Mouse (Mus musculus) ES-E14 (cell line): ENCODE measurements around the gene Srcap.

Experiments
- CHD2 ChIP-seq: IDR thresholded peaks from 2 replicates; pipeline ENCODE4 v1.6.1; 2014; ENCODE audit warnings: mild to moderate bottlenecking, low read depth, low read length, inconsistent platforms
- HCFC1 ChIP-seq: IDR thresholded peaks from 2 replicates; pipeline ENCODE4 v1.6.1; 2012; ENCODE audit warnings: low read length, inconsistent platforms, borderline replicate concordance; ENCODE audit not compliant: insufficient read depth
- MAFK ChIP-seq: IDR thresholded peaks from 2 replicates; pipeline ENCODE4 v1.6.1; 2014; ENCODE audit warnings: mild to moderate bottlenecking, low read depth, low read length, inconsistent platforms; ENCODE audit not compliant: insufficient read depth
- ZC3H11A ChIP-seq: IDR thresholded peaks from 2 replicates; pipeline ENCODE4 v1.6.1; 2012; ENCODE audit warnings: low read depth, mild to moderate bottlenecking, inconsistent platforms, low read length, borderline replicate concordance
- ZNF384 ChIP-seq: IDR thresholded peaks from 2 replicates; pipeline ENCODE4 v1.6.1; 2012; ENCODE audit warnings: low read depth, low read length, inconsistent platforms

DNA sequence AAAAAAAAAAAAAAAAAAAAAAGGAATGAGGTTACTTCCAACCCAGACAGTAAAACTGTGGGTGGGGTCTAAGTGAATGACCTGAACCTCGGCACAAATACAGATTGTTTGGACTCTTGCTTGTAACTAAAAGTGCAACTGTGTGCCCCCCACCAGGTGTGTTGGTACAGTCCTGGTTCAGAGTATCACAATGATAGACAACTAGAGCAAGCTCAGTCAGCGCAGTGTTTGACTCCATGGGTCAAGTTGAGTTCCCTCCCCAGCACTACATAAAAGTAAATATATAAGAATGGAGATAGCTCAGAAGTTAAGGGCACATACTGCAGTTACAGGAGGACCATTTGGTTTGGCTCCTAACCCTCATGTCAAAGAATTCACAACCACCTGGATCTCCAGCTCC is 14.4 kb upstream of the Srcap start:
- TF ChIP-seq MAFK (no peak), CHD2 (no peak), ZC3H11A (no peak), HCFC1 (no peak), ZNF384 (0 out of 2 replicates have a peak, but pooled peaks have one; percentile 24)
